Mouse (Mus musculus): ENCODE measurements around the gene Abhd16b.

GRCm38 (mm10) chr2:181498644-181499043 is 5.6 kb downstream of the Abhd16b start:
- TF ChIP-seq CTCF (conservative IDR thresholded peaks at IDR 0.05; ENCODE audit: insufficient read depth, insufficient read length, low read depth, low read length) (no peak), POLR2A (IDR thresholded peaks at IDR 0.05; ENCODE audit: low read depth, low read length) (no peak)

Data from kidney, adult 2 months (tissue).